Mouse (Mus musculus) spleen, adult 18-20 months (tissue): ENCODE data around the gene Aldh8a1.
A peak's percentile ranks its signal among the peaks of the same experiment; 100 is the strongest.

Experiments
- DNase-seq, 2 experiments: peaks; one replicate each; pipeline ENCODE4 v3.0.0; 2022; ENCODE audit warnings: mixed read lengths in 2 of 2

Gene Aldh8a1

GRCm38 (mm10) chr10:21376682-21377473 is at the start of gene Aldh8a1:
TSS of gene Aldh8a1 (plus strand) at chr10:21377291.
- no peak for DNase-seq

GRCm38 (mm10) chr10:21327605-21328135 is 49.4 kb upstream of the Aldh8a1 start:
- no peak for DNase-seq

- no peak for DNase-seq
Measured at GRCm38 (mm10) chr10:21334349-21335105, 42.6 kb upstream of the Aldh8a1 start.

GRCm38 (mm10) chr10:21335534-21335933 is 41.6 kb upstream of the Aldh8a1 start:
- no peak for DNase-seq

GRCm38 (mm10) chr10:21337191-21337590 is 39.9 kb upstream of the Aldh8a1 start:
- DNase-seq: peak in 1 of 2 experiments; percentile 38

- no peak for DNase-seq
Measured at GRCm38 (mm10) chr10:21341706-21342105, 35.4 kb upstream of the Aldh8a1 start.

GRCm38 (mm10) chr10:21342331-21343005 is 34.6 kb upstream of the Aldh8a1 start:
- no peak for DNase-seq

GRCm38 (mm10) chr10:21347332-21347731 is 29.8 kb upstream of the Aldh8a1 start:
- DNase-seq: no peak

- DNase-seq: no peak
Measured at GRCm38 (mm10) chr10:21349449-21349848, 27.6 kb upstream of the Aldh8a1 start.

GRCm38 (mm10) chr10:21349946-21350345 is 27.1 kb upstream of the Aldh8a1 start:
- no peak for DNase-seq

- DNase-seq: no peak
Measured at GRCm38 (mm10) chr10:21350531-21351515, 26.3 kb upstream of the Aldh8a1 start.

- no peak for DNase-seq
Measured at GRCm38 (mm10) chr10:21351766-21352165, 25.3 kb upstream of the Aldh8a1 start.

GRCm38 (mm10) chr10:21353890-21354289 is 23.2 kb upstream of the Aldh8a1 start:
- DNase-seq: no peak

- DNase-seq: no peak
Measured at GRCm38 (mm10) chr10:21354506-21354905, 22.6 kb upstream of the Aldh8a1 start.

GRCm38 (mm10) chr10:21357986-21358385 is 19.1 kb upstream of the Aldh8a1 start:
- no peak for DNase-seq

- no peak for DNase-seq
Measured at GRCm38 (mm10) chr10:21359086-21359485, 18.0 kb upstream of the Aldh8a1 start.

GRCm38 (mm10) chr10:21361871-21362270 is 15.2 kb upstream of the Aldh8a1 start:
- no peak for DNase-seq

- no peak for DNase-seq
Measured at GRCm38 (mm10) chr10:21363297-21363696, 13.8 kb upstream of the Aldh8a1 start.

GRCm38 (mm10) chr10:21364946-21365345 is 12.1 kb upstream of the Aldh8a1 start:
- no peak for DNase-seq

- no peak for DNase-seq
Measured at GRCm38 (mm10) chr10:21365897-21366296, 11.2 kb upstream of the Aldh8a1 start.

GRCm38 (mm10) chr10:21366471-21366870 is 10.6 kb upstream of the Aldh8a1 start:
- no peak for DNase-seq

- DNase-seq: no peak
Measured at GRCm38 (mm10) chr10:21367481-21367880, 9.6 kb upstream of the Aldh8a1 start.
